Mouse (Mus musculus): ENCODE results near the gene Ndufa6. TPM values are rescaled to one million over a fixed set of nuclear protein-coding genes. Genes with fewer than 3 reads are reported as not detected.

Ndufa6 gene
- polyA plus RNA-seq, 1 experiment: 632 TPM

- Histone ChIP-seq H3K36me3 (ENCODE audit: control insufficient read depth, insufficient read depth, low read length) (no peaks in the 10 kb centered on the region), H3K27me3 (replicated peaks; ENCODE audit: control insufficient read depth, insufficient read depth, low read length) (no peaks in the 10 kb centered on the region), H3K4me1 (ENCODE audit: control insufficient read depth, insufficient read depth, low read length) (no peaks in the 10 kb centered on the region), H3K4me3 (ENCODE audit: insufficient read depth, low read depth, low read length) (no peak overlapping the region), H3K27ac (ENCODE audit: insufficient read depth, low read depth, low read length) (no peak overlapping the region)
- WGBS: 95% methylated on average over 2 of the region's 2 CpGs
- DNase-seq: no peak
- no peak for TF ChIP-seq CTCF (conservative IDR thresholded peaks at IDR 0.05; ENCODE audit: insufficient read depth, insufficient read length, low read depth, low read length)
- TF ChIP-seq POLR2A (IDR thresholded peaks at IDR 0.05; ENCODE audit: low read depth, low read length): no peak
Observed at GRCm38 (mm10) chr15:82385729-82386128, 31.6 kb upstream of the Ndufa6 start.

DNA sequence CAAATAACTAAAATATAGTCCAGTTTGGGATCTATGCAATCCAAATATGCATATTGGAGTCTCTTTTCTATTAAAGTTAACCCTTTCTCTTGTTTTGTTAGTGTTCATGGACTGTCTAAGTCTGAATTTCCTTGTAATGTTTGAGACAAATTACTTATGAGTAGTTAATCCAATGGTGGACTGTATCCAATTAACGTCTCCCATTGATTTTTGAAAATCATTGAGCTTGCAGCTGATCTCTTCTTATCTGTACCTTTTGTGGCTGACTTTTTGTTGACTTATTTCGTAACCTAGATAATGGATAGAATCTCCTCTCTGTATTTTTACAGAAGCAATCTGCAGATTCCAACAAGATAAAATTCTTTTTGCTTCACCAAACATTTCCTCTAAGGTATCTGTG, 28.3 kb upstream of the Ndufa6 start:
- H3K36me3 ChIP-seq (ENCODE audit: control insufficient read depth, insufficient read depth, low read length): no peaks in the 10 kb centered on the region
- H3K4me3 ChIP-seq (ENCODE audit: insufficient read depth, low read depth, low read length): no peak overlapping the region
- no peak for TF ChIP-seq CTCF (conservative IDR thresholded peaks at IDR 0.05; ENCODE audit: insufficient read depth, insufficient read length, low read depth, low read length)
- TF ChIP-seq POLR2A (IDR thresholded peaks at IDR 0.05; ENCODE audit: low read depth, low read length): no peak
- H3K27me3 ChIP-seq (replicated peaks; ENCODE audit: control insufficient read depth, insufficient read depth, low read length): no peaks in the 10 kb centered on the region
- H3K4me1 ChIP-seq (ENCODE audit: control insufficient read depth, insufficient read depth, low read length): peaks cover 4% of the 10 kb centered on the region; the same call in 1 of the 2 replicates
- no peak for DNase-seq
- 96% methylated on average over 2 of the region's 2 CpGs for WGBS
- no peak overlapping the region for H3K27ac ChIP-seq (ENCODE audit: insufficient read depth, low read depth, low read length)

GRCm38 (mm10) chr15:82380714-82381062, 26.6 kb upstream of the Ndufa6 start:
- Histone ChIP-seq H3K4me1 (ENCODE audit: control insufficient read depth, insufficient read depth, low read length) (peaks cover 11% of the 10 kb centered on the region; the same call in 1 of the 2 replicates), H3K27ac (ENCODE audit: insufficient read depth, low read depth, low read length) (peak overlapping the region; percentile 75), H3K4me3 (ENCODE audit: insufficient read depth, low read depth, low read length) (peak overlapping the region; percentile 65), H3K27me3 (replicated peaks; ENCODE audit: control insufficient read depth, insufficient read depth, low read length) (no peaks in the 10 kb centered on the region), H3K36me3 (ENCODE audit: control insufficient read depth, insufficient read depth, low read length) (no peaks in the 10 kb centered on the region)
- no peak for TF ChIP-seq CTCF (conservative IDR thresholded peaks at IDR 0.05; ENCODE audit: insufficient read depth, insufficient read length, low read depth, low read length)
- no peak for TF ChIP-seq POLR2A (IDR thresholded peaks at IDR 0.05; ENCODE audit: low read depth, low read length)
- 24% methylated on average over 7 of the region's 7 CpGs for WGBS
- no peak for DNase-seq

GRCm38 (mm10) chr15:82379871-82380713, 26.0 kb upstream of the Ndufa6 start, which contains the start of gene Cyp2d22:
TSS of gene Cyp2d22 (minus strand) at chr15:82380260.
- DNase-seq: peak; percentile 77
- WGBS: 2% methylated on average over 18 of the region's 24 CpGs
- no peak for TF ChIP-seq CTCF (conservative IDR thresholded peaks at IDR 0.05; ENCODE audit: insufficient read depth, insufficient read length, low read depth, low read length)
- peak; percentile 18 for TF ChIP-seq POLR2A (IDR thresholded peaks at IDR 0.05; ENCODE audit: low read depth, low read length)
- peaks cover 11% of the 10 kb centered on the region; the same call in 1 of the 2 replicates for H3K4me1 ChIP-seq (ENCODE audit: control insufficient read depth, insufficient read depth, low read length)
- peak within 1 kb of the TSS; percentile 86 for H3K27ac ChIP-seq (ENCODE audit: insufficient read depth, low read depth, low read length)
- no peaks in the 10 kb centered on the region for H3K27me3 ChIP-seq (replicated peaks; ENCODE audit: control insufficient read depth, insufficient read depth, low read length)
- H3K4me3 ChIP-seq (ENCODE audit: insufficient read depth, low read depth, low read length): peak within 1 kb of the TSS; percentile 65
- no peaks in the 10 kb centered on the region for H3K36me3 ChIP-seq (ENCODE audit: control insufficient read depth, insufficient read depth, low read length)

GRCm38 (mm10) chr15:82379511-82379870, 25.4 kb upstream of the Ndufa6 start:
- peak overlapping the region; percentile 86 for H3K27ac ChIP-seq (ENCODE audit: insufficient read depth, low read depth, low read length)
- H3K27me3 ChIP-seq (replicated peaks; ENCODE audit: control insufficient read depth, insufficient read depth, low read length): no peaks in the 10 kb centered on the region
- H3K36me3 ChIP-seq (ENCODE audit: control insufficient read depth, insufficient read depth, low read length): no peaks in the 10 kb centered on the region
- H3K4me1 ChIP-seq (ENCODE audit: control insufficient read depth, insufficient read depth, low read length): peaks cover 11% of the 10 kb centered on the region; the same call in 1 of the 2 replicates
- DNase-seq: no peak
- TF ChIP-seq CTCF (conservative IDR thresholded peaks at IDR 0.05; ENCODE audit: insufficient read depth, insufficient read length, low read depth, low read length): no peak
- TF ChIP-seq POLR2A (IDR thresholded peaks at IDR 0.05; ENCODE audit: low read depth, low read length): no peak
- WGBS: 23% methylated on average over 7 of the region's 7 CpGs
- H3K4me3 ChIP-seq (ENCODE audit: insufficient read depth, low read depth, low read length): peak overlapping the region; percentile 65

DNA sequence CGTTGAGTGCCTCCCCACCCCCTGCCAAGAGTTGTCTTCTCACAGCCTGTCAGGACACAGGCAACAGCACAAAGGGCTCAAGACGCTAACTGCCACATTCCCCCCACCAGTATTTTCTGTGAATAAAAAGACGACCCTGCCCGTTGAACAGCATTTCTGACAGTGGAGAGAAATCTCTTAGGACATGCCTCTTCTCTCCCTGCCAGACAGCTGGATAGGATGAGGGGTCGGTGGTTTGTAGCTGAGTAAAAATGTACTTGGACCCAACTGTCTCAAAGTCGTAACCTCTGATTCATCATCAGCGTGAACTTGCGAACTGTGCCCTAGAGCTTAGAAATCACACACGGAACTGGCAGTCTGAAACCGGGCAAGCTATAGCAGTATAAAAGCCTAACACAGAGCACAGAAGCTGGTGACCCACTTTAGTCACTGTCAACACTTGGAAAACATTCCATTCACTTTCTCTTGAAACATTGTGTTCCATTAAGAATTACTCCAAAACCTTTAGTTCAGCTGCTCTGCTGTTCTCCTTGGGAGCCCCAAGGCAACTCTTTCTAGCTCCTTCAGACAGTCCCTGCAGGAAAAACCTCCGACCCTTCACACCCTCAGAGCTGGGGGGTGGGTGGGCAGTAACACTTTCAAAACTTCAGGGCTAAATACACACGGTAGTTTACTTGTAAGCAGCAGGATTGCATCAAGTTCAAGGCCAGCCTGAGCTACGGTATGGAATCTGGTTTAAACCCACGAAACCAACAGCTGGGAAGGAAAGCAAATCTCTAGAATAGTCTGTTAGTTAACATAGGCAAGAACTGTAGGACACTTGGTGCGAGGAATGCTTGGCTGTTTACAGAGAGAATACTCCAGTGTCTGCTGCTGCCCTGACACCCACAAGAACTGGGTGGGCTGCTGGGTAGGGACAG, 24.4 kb upstream of the Ndufa6 start:
- peaks cover 11% of the 10 kb centered on the region; the same call in 1 of the 2 replicates for H3K4me1 ChIP-seq (ENCODE audit: control insufficient read depth, insufficient read depth, low read length)
- 32% methylated on average over 15 of the region's 15 CpGs for WGBS
- H3K36me3 ChIP-seq (ENCODE audit: control insufficient read depth, insufficient read depth, low read length): no peaks in the 10 kb centered on the region
- H3K4me3 ChIP-seq (ENCODE audit: insufficient read depth, low read depth, low read length): peak overlapping the region; percentile 12
- peak overlapping the region; percentile 86 for H3K27ac ChIP-seq (ENCODE audit: insufficient read depth, low read depth, low read length)
- no peaks in the 10 kb centered on the region for H3K27me3 ChIP-seq (replicated peaks; ENCODE audit: control insufficient read depth, insufficient read depth, low read length)
- peak; percentile 56 for DNase-seq
- TF ChIP-seq POLR2A (IDR thresholded peaks at IDR 0.05; ENCODE audit: low read depth, low read length) (no peak), CTCF (conservative IDR thresholded peaks at IDR 0.05; ENCODE audit: insufficient read depth, insufficient read length, low read depth, low read length) (no peak)

Data from kidney, adult 2 months (tissue).